23 mouse cellular contexts compared by ENCODE assay signal in genomic region chr19:54076362-54077349, GRCm38 (mm10). TPM values are rescaled to one million over a fixed set of nuclear protein-coding genes. Genes with fewer than 3 reads are reported as not detected.
A peak's percentile ranks its signal among the peaks of the same experiment; 100 is the strongest.
DNase-seq lines count a peak whose midpoint lies in the region; ATAC-seq and TF ChIP-seq lines count a peak whose summit lies in the region.
"Had no signal": no experiment of that assay in that cellular context is flagged by ENCODE, and none has a peak within 500 bp of the region (broad histone marks: within the 10 kb centered on the region; RNA-seq: fewer than 3 reads in every experiment).

No protein-coding gene starts in this region.

- TF ChIP-seq CTCF in kidney, adult 2 months (conservative IDR thresholded peaks at IDR 0.05; ENCODE audit: insufficient read depth, insufficient read length, low read depth, low read length): no peak

- peaks cover 16% of the 10 kb centered on the region for H3K4me1 ChIP-seq in kidney, embryonic 15.5 days
- H3K4me1 ChIP-seq in kidney, adult 2 months (ENCODE audit: control insufficient read depth, insufficient read depth, low read length): no peaks in the 10 kb centered on the region
- H3K4me1 ChIP-seq in neural tube, embryonic 11.5 days (ENCODE audit: control insufficient read depth, insufficient read depth, low read length): no peaks in the 10 kb centered on the region
- no peaks in the 10 kb centered on the region for H3K4me1 ChIP-seq in neural tube, embryonic 15.5 days
- H3K4me1 ChIP-seq: heart, embryonic 15.5 days had no signal

- H3K36me3 ChIP-seq in kidney, embryonic 15.5 days: no peaks in the 10 kb centered on the region
- H3K36me3 ChIP-seq in kidney, adult 2 months (ENCODE audit: control insufficient read depth, insufficient read depth, low read length): no peaks in the 10 kb centered on the region
- H3K36me3 ChIP-seq in neural tube, embryonic 11.5 days (ENCODE audit: control insufficient read depth, insufficient read depth, low read length): no peaks in the 10 kb centered on the region
- H3K36me3 ChIP-seq in neural tube, embryonic 15.5 days: no peaks in the 10 kb centered on the region
- H3K36me3 ChIP-seq: embryonic facial prominence, embryonic 15.5 days; forebrain, embryonic 10.5 days; G1E; heart, embryonic 15.5 days; hindbrain, embryonic 10.5 days had no signal

- WGBS in kidney, embryonic 15.5 days: 30% methylated on average over 10 of the region's 10 CpGs
- WGBS in kidney, adult 2 months: 30% methylated on average over 10 of the region's 10 CpGs
- WGBS in neural tube, embryonic 11.5 days: 12% methylated on average over 10 of the region's 10 CpGs
- WGBS in neural tube, embryonic 15.5 days: 10% methylated on average over 10 of the region's 10 CpGs

- H3K4me2 ChIP-seq in kidney, embryonic 15.5 days: no peak overlapping the region
- no peak overlapping the region for H3K4me2 ChIP-seq in neural tube, embryonic 11.5 days (ENCODE audit: low read depth)
- no peak overlapping the region for H3K4me2 ChIP-seq in neural tube, embryonic 15.5 days
- H3K4me2 ChIP-seq: embryonic facial prominence, embryonic 15.5 days; heart, embryonic 11.5 days; heart, embryonic 15.5 days; hindbrain, embryonic 14.5 days had no signal

- 0 out of 2 replicates have a peak overlapping the region, but pooled peaks have one; percentile 22 for H3K27ac ChIP-seq in kidney, embryonic 15.5 days
- H3K27ac ChIP-seq in kidney, adult 2 months (ENCODE audit: insufficient read depth, low read depth, low read length): no peak overlapping the region
- no peak overlapping the region for H3K27ac ChIP-seq in neural tube, embryonic 11.5 days (ENCODE audit: low read depth, low read length)
- H3K27ac ChIP-seq in neural tube, embryonic 15.5 days (replicated peaks): no peak overlapping the region
- H3K27ac ChIP-seq: embryonic facial prominence, embryonic 15.5 days; forebrain, embryonic 10.5 days; heart, adult 2 months; heart, embryonic 15.5 days; hindbrain, embryonic 10.5 days; hindbrain, embryonic 14.5 days had no signal

- no peak for ATAC-seq in kidney, embryonic 15.5 days (replicated peaks; ENCODE audit: low FRiP score)
- ATAC-seq in neural tube, embryonic 11.5 days (ENCODE audit: insufficient read depth, low FRiP score, low TSS enrichment): peak; percentile 82
- ATAC-seq in neural tube, embryonic 15.5 days (ENCODE audit: low FRiP score): no peak
- ATAC-seq: forebrain, embryonic 16.5 days had no signal

- no peak for DNase-seq in kidney, adult 2 months
- DNase-seq in neural tube, embryonic 11.5 days (ENCODE audit: low spot score): no peak
- DNase-seq in mesoderm, embryonic 11.5 days (ENCODE audit: low read depth, low spot score): peak; percentile 27
- no peak for DNase-seq in spleen, postnatal 10 days (ENCODE audit: low spot score in 2 of 2)
- DNase-seq: adrenal gland, adult 8-10 months; adrenal gland, postnatal 36 days; cerebellum, adult 11 months; cerebellum, adult 8-10 months; cerebellum, postnatal 14 days; gastrocnemius, postnatal 14 days; heart, adult 2 months; heart, postnatal 14 days had no signal

- no peak overlapping the region for H3K4me3 ChIP-seq in kidney, embryonic 15.5 days (replicated peaks)
- no peak overlapping the region for H3K4me3 ChIP-seq in kidney, adult 2 months (ENCODE audit: insufficient read depth, low read depth, low read length)
- no peak overlapping the region for H3K4me3 ChIP-seq in neural tube, embryonic 11.5 days (ENCODE audit: low read depth, low read length)
- H3K4me3 ChIP-seq in neural tube, embryonic 15.5 days (replicated peaks): no peak overlapping the region
- H3K4me3 ChIP-seq: embryonic facial prominence, embryonic 15.5 days; erythroblast, embryonic 14.5 days; forebrain, embryonic 10.5 days; heart, adult 2 months; heart, embryonic 15.5 days; hindbrain, embryonic 10.5 days had no signal

- H3K27me3 ChIP-seq in kidney, embryonic 15.5 days: no peaks in the 10 kb centered on the region
- H3K27me3 ChIP-seq in kidney, adult 2 months (replicated peaks; ENCODE audit: control insufficient read depth, insufficient read depth, low read length): no peaks in the 10 kb centered on the region
- H3K27me3 ChIP-seq in neural tube, embryonic 11.5 days (ENCODE audit: control insufficient read depth, insufficient read depth, low read length): no peaks in the 10 kb centered on the region
- H3K27me3 ChIP-seq in neural tube, embryonic 15.5 days (replicated peaks): no peaks in the 10 kb centered on the region
- H3K27me3 ChIP-seq: embryonic facial prominence, embryonic 15.5 days; heart, embryonic 15.5 days had no signal

- H3K9me3 ChIP-seq in kidney, embryonic 15.5 days (replicated peaks): no peaks in the 10 kb centered on the region
- H3K9me3 ChIP-seq in neural tube, embryonic 11.5 days (ENCODE audit: control insufficient read depth, low read length): no peaks in the 10 kb centered on the region
- H3K9me3 ChIP-seq in neural tube, embryonic 15.5 days (replicated peaks): no peaks in the 10 kb centered on the region
- H3K9me3 ChIP-seq: embryonic facial prominence, embryonic 15.5 days; forebrain, embryonic 10.5 days; G1E; heart, embryonic 15.5 days; hindbrain, embryonic 10.5 days had no signal

- TF ChIP-seq POLR2A in kidney, adult 2 months (IDR thresholded peaks at IDR 0.05; ENCODE audit: low read depth, low read length): no peak

- H3K9ac ChIP-seq in kidney, embryonic 15.5 days: no peak overlapping the region
- H3K9ac ChIP-seq in neural tube, embryonic 11.5 days (ENCODE audit: low read length): no peak overlapping the region
- H3K9ac ChIP-seq in neural tube, embryonic 15.5 days (replicated peaks): no peak overlapping the region
- H3K9ac ChIP-seq: embryonic facial prominence, embryonic 15.5 days; heart, embryonic 15.5 days; hindbrain, embryonic 14.5 days had no signal

RNA-seq across cellular contexts. Expression of gene Adra2a, which starts 32.7 kb away (rescaled TPM):
- 0.89 and 1.2 TPM in 2 replicates for polyA plus RNA-seq in kidney, embryonic 15.5 days (2015; fragmentation: Nextera tagmentation; extraction: Ambion mirVana)
- polyA plus RNA-seq in kidney, adult 2 months (2012; rRNA removed): 1.8 TPM in 2 replicates
- 1.3 and 1.5 TPM in 2 replicates for polyA plus RNA-seq in neural tube, embryonic 11.5 days (2014; fragmentation: Nextera tagmentation; extraction: Ambion mirVana)
- 3.9 and 4.6 TPM in 2 replicates for polyA plus RNA-seq in neural tube, embryonic 15.5 days (2015; fragmentation: Nextera tagmentation; extraction: Ambion mirVana)
